Mouse (Mus musculus): ENCODE data around the gene Shb. TPM values are rescaled to one million over a fixed set of nuclear protein-coding genes. Genes with fewer than 3 reads are reported as not detected.

Shb gene
- polyA plus RNA-seq, 1 experiment from 2014 or later: 13.6 TPM

- Histone ChIP-seq H3K27me3 (no peaks in the 10 kb centered on the region), H3K4me3 (replicated peaks) (no peak overlapping the region), H3K9ac (no peak overlapping the region), H3K27ac (no peak overlapping the region), H3K4me2 (no peak overlapping the region), H3K9me3 (no peaks in the 10 kb centered on the region), H3K36me3 (replicated peaks) (peaks cover 26% of the 10 kb centered on the region), H3K4me1 (peaks cover 25% of the 10 kb centered on the region)
- WGBS: 86% methylated on average over 2 of the region's 2 CpGs
- no peak for ATAC-seq (ENCODE audit: low FRiP score)
Observed at GRCm38 (mm10) chr4:45457543-45457942, 74.7 kb downstream of the Shb start.

DNA sequence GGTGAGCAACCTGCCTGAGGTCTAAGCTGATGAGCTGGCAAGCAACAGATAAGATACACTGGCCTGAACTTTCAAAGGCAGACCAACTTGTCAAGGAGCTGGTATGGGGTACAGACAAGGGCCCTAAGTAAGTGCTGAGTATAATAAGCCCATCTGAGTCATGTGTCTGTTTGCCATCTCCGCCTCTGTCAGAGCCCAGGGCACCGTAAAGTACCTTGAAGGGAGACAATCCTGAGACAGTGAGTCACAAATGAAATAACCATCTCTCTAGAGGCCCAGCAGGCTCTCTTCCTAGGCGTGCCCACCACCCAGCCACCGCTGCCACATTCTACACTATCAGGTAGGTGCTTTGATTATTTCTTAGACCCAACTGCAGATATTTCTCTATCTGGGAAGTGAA lies 77.3 kb downstream of the Shb start:
- H3K27ac ChIP-seq: no peak overlapping the region
- 89% methylated on average over 4 of the region's 4 CpGs for WGBS
- peaks cover 23% of the 10 kb centered on the region for H3K4me1 ChIP-seq
- no peak overlapping the region for H3K4me3 ChIP-seq (replicated peaks)
- H3K9ac ChIP-seq: no peak overlapping the region
- H3K4me2 ChIP-seq: no peak overlapping the region
- H3K27me3 ChIP-seq: peaks cover 18% of the 10 kb centered on the region; the same call in 1 of the 2 replicates
- no peaks in the 10 kb centered on the region for H3K9me3 ChIP-seq
- no peak for ATAC-seq (ENCODE audit: low FRiP score)
- H3K36me3 ChIP-seq (replicated peaks): peaks cover 26% of the 10 kb centered on the region

DNA sequence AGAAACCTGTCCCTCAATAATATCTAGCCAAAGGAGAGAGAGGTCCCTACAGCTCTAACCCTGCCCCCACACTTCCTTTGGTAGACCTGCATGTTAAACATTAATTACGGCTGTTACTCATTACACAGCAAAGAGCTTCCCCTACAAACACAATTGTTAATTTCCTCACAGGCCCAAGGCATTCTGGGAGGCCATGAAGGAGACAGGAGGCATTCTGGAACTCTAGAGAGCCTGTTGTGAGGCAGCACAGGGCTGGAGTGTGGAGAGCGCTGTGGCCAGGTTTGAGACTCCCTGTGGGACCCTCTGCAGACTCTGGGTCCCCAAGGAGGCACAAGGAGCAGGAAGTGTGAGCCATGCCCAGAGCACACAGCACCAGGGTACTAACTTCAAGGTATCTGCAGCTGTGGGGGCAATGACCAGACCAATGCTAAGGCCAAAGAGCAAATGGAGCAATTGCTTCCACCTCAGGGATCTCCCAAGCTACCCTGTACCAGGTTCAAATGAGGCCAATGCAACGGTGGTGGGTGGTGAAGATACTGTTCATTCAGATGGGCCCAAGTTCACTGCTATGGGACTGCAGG lies 78.9 kb downstream of the Shb start:
- peaks cover 26% of the 10 kb centered on the region for H3K36me3 ChIP-seq (replicated peaks)
- no peak overlapping the region for H3K9ac ChIP-seq
- H3K4me2 ChIP-seq: no peak overlapping the region
- ATAC-seq (ENCODE audit: low FRiP score): no peak
- no peak overlapping the region for H3K4me3 ChIP-seq (replicated peaks)
- peaks cover 22% of the 10 kb centered on the region; the same call in 1 of the 2 replicates for H3K27me3 ChIP-seq
- WGBS: 60% methylated on average over 3 of the region's 3 CpGs
- H3K9me3 ChIP-seq: no peaks in the 10 kb centered on the region
- no peak overlapping the region for H3K27ac ChIP-seq
- H3K4me1 ChIP-seq: peaks cover 39% of the 10 kb centered on the region

DNA sequence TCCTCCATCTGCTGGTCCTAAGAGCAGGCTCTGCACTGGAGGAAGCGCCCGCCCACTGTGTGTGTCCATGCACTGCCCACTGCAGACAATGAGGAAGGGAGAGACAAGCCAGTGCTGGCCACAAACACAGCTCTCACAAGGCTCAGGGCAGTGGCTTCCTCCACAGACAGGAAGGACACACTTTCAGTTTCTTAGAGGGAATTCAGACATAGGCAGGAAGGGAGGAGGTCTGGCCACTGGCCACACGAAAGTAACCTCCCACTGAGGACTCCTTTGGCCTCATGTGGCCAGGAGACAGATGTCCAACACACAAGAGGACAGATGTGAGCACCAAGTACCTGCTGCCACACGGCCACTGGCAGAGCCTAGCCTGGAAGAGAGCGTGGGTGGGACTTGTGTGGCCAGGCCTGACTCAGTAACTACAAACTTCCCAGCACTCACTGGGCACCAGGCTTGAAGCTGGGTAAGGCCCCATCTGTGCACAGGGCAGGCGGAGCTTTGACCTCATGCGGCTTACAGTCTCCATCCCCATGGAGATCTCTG lies 79.6 kb downstream of the Shb start:
- peaks cover 40% of the 10 kb centered on the region for H3K4me1 ChIP-seq
- 85% methylated on average over 7 of the region's 7 CpGs for WGBS

DNA sequence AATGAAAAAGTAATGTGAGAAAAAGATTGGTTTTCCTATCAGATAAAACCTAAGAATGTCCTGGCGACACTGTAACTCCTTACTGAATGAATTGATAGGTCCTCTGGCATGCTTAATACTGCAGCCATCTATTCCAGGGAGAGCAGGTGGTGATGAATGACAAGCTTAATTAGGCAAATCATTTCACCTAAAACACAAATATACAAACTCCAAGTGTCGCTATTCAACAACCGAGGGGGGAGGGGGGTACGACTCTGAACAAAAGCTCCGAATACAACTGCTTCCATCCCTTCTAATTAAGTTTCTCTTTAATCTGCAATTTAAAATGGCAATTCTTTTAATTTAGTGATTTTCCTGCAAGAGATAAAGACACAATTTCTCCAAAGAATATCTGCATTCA lies 83.3 kb downstream of the Shb start:
- 18% methylated on average over 5 of the region's 5 CpGs for WGBS
- Histone ChIP-seq H3K9me3 (no peaks in the 10 kb centered on the region), H3K4me1 (peaks cover 41% of the 10 kb centered on the region), H3K27ac (0 out of 2 replicates have a peak overlapping the region, but pooled peaks have one; percentile 31), H3K27me3 (peaks cover 47% of the 10 kb centered on the region), H3K9ac (no peak overlapping the region), H3K4me3 (replicated peaks) (no peak overlapping the region), H3K4me2 (no peak overlapping the region), H3K36me3 (replicated peaks) (0 out of 2 replicates have a peak, but pooled peaks cover 19% of the 10 kb centered on the region)
- ATAC-seq (ENCODE audit: low FRiP score): peak; percentile 42; the same call in 1 of the 2 replicates

More for the DNA sequence above, 79.6 kb downstream of the Shb start:
- H3K9me3 ChIP-seq: no peaks in the 10 kb centered on the region
- peaks cover 21% of the 10 kb centered on the region for H3K36me3 ChIP-seq (replicated peaks)
- H3K9ac ChIP-seq: no peak overlapping the region
- no peak for ATAC-seq (ENCODE audit: low FRiP score)
- 0 out of 2 replicates have a peak overlapping the region, but pooled peaks have one; percentile 36 for H3K27ac ChIP-seq
- peaks cover 29% of the 10 kb centered on the region; the same call in 1 of the 2 replicates for H3K27me3 ChIP-seq
- H3K4me3 ChIP-seq (replicated peaks): no peak overlapping the region
- no peak overlapping the region for H3K4me2 ChIP-seq

GRCm38 (mm10) chr4:45448481-45448880 lies 83.8 kb downstream of the Shb start:
- no peak overlapping the region for H3K4me2 ChIP-seq
- no peak overlapping the region for H3K4me3 ChIP-seq (replicated peaks)
- WGBS: 83% methylated on average over 7 of the region's 7 CpGs
- 0 out of 2 replicates have a peak overlapping the region, but pooled peaks have one; percentile 31 for H3K27ac ChIP-seq
- no peaks in the 10 kb centered on the region for H3K9me3 ChIP-seq
- H3K36me3 ChIP-seq (replicated peaks): peaks cover 23% of the 10 kb centered on the region; the same call in 1 of the 2 replicates
- peaks cover 38% of the 10 kb centered on the region for H3K4me1 ChIP-seq
- H3K27me3 ChIP-seq: peaks cover 47% of the 10 kb centered on the region
- no peak overlapping the region for H3K9ac ChIP-seq
- ATAC-seq (ENCODE audit: low FRiP score): no peak

DNA sequence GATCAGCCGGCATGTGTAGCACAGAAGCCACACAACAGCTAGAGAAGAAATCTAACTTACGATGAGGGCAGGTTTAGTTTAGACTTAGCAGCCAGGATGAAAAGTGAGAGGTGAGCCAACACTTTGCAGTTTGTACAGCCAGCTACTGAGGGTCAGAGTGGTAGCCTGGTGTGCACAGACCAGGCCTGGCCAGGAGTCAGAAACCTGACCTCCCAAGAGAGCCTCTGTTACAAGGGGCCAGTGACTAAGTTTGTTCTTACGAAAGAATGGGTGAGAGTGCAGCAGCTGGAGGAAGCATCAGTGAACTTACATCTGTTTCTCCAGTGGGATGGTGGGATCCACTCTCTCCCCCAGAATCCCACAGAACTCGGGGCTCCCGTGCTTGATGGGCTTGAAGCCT lies 85.1 kb downstream of the Shb start:
- no peaks in the 10 kb centered on the region for H3K9me3 ChIP-seq
- no peak overlapping the region for H3K9ac ChIP-seq
- no peak for ATAC-seq (ENCODE audit: low FRiP score)
- H3K4me2 ChIP-seq: no peak overlapping the region
- H3K27ac ChIP-seq: no peak overlapping the region
- H3K27me3 ChIP-seq: peaks cover 47% of the 10 kb centered on the region
- 98% methylated on average over 5 of the region's 5 CpGs for WGBS
- H3K36me3 ChIP-seq (replicated peaks): peaks cover 30% of the 10 kb centered on the region; the same call in 1 of the 2 replicates
- no peak overlapping the region for H3K4me3 ChIP-seq (replicated peaks)
- peaks cover 33% of the 10 kb centered on the region for H3K4me1 ChIP-seq

DNA sequence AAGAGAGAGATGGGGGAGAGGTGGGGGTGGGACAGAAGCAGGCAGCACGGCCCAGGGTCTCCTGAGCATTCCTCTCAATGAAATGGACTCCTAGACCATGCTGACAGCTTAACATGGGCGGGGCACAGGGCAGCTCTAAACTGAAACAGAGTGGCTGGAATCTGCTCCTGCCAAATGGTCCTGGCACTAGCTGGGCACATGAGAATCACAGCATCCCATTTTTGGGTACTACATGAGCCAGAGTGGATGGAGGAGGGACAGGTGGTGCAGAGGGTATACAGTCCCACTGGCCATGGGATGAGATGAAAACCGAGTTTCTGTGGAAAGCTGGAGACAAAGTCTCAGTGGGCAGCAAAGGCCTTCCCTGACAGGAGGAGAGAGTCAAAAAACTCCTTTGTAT lies 87.0 kb downstream of the Shb start:
- H3K36me3 ChIP-seq (replicated peaks): peaks cover 35% of the 10 kb centered on the region
- H3K27ac ChIP-seq: no peak overlapping the region
- peaks cover 29% of the 10 kb centered on the region for H3K4me1 ChIP-seq
- no peak overlapping the region for H3K9ac ChIP-seq
- H3K4me2 ChIP-seq: no peak overlapping the region
- peaks cover 31% of the 10 kb centered on the region; the same call in 1 of the 2 replicates for H3K27me3 ChIP-seq
- ATAC-seq (ENCODE audit: low FRiP score): no peak
- WGBS: 59% methylated on average over 3 of the region's 3 CpGs
- H3K9me3 ChIP-seq: no peaks in the 10 kb centered on the region
- no peak overlapping the region for H3K4me3 ChIP-seq (replicated peaks)

DNA sequence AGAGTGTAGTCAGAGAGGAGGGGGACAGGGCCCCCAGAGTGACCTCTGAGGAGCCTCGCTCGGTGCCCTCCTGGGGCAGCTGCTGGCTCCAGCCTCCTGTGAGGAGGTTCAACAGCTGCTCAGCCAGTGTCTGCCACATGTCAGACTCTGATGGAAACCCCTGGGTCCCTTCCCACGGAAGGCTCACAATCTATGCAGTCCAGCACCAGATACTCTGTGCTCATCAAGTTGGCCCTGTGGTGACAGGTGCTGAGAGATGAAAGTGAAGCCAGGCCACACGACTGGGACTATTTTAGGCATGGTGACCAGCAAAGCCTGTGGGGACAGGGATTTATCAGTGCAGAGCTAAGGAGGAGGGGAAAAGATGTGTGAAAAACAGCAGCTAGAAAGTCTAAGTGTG lies 87.5 kb downstream of the Shb start:
- no peak for ATAC-seq (ENCODE audit: low FRiP score)
- Histone ChIP-seq H3K27ac (no peak overlapping the region), H3K4me2 (no peak overlapping the region), H3K27me3 (peaks cover 27% of the 10 kb centered on the region; the same call in 1 of the 2 replicates), H3K4me3 (replicated peaks) (no peak overlapping the region), H3K9me3 (no peaks in the 10 kb centered on the region), H3K36me3 (replicated peaks) (peaks cover 37% of the 10 kb centered on the region), H3K4me1 (peaks cover 25% of the 10 kb centered on the region), H3K9ac (no peak overlapping the region)
- 71% methylated on average over 4 of the region's 4 CpGs for WGBS

GRCm38 (mm10) chr4:45443652-45444051 lies 88.6 kb downstream of the Shb start:
- Histone ChIP-seq H3K9me3 (no peaks in the 10 kb centered on the region), H3K4me3 (replicated peaks) (no peak overlapping the region), H3K27me3 (peaks cover 26% of the 10 kb centered on the region; the same call in 1 of the 2 replicates), H3K4me1 (peaks cover 14% of the 10 kb centered on the region), H3K9ac (no peak overlapping the region), H3K4me2 (no peak overlapping the region), H3K27ac (no peak overlapping the region), H3K36me3 (replicated peaks) (peaks cover 37% of the 10 kb centered on the region)
- WGBS: 90% methylated on average over 7 of the region's 7 CpGs
- ATAC-seq (ENCODE audit: low FRiP score): no peak

DNA sequence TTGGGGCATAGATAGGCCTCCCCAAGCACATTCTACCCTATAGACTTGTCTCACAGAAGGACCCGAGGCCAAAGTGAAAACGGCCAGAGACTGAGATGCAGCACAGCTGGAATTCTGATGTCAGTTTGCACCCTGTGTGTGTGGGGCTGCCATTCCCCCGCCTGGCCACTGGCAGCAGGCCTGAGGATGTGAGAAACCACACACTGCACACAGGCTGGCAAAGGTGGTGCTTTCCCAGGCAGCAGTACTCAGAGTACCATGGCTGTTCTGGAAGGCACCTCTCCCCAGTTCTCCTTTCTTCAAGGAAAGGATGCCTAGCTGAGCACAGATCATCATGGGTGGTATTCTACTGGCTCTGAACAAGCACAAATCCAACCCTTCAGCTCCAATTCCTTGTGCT lies 90.0 kb downstream of the Shb start:
- no peak overlapping the region for H3K4me2 ChIP-seq
- H3K9ac ChIP-seq: no peak overlapping the region
- H3K4me1 ChIP-seq: peaks cover 16% of the 10 kb centered on the region
- H3K36me3 ChIP-seq (replicated peaks): peaks cover 32% of the 10 kb centered on the region
- H3K27me3 ChIP-seq: peaks cover 20% of the 10 kb centered on the region; the same call in 1 of the 2 replicates
- no peak overlapping the region for H3K27ac ChIP-seq
- WGBS: 67% methylated on average over 3 of the region's 3 CpGs
- H3K4me3 ChIP-seq (replicated peaks): no peak overlapping the region
- no peak for ATAC-seq (ENCODE audit: low FRiP score)
- H3K9me3 ChIP-seq: no peaks in the 10 kb centered on the region

DNA sequence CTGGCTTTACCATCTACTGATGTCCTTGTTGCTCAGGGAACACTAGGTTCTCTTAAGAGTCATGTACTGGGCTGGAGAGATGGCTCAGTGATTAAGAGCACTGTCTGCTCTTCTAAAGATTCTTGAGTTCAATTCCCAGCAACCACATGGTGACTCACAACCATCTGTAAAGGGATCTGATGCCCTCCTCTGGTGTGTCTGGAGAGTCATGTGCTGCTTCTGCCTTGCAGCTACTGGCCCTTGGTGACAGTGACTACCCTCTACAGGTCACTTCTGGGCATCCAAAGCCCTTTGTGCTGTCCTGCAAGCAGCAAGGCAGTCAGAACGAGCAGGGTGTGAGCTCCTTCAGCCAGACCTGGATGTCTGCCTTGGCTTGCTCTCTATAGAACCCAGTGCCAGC lies 90.5 kb downstream of the Shb start:
- H3K4me1 ChIP-seq: peaks cover 20% of the 10 kb centered on the region
- no peak overlapping the region for H3K4me3 ChIP-seq (replicated peaks)
- no peak for ATAC-seq (ENCODE audit: low FRiP score)
- H3K27ac ChIP-seq: no peak overlapping the region
- H3K27me3 ChIP-seq: peaks cover 16% of the 10 kb centered on the region; the same call in 1 of the 2 replicates
- H3K36me3 ChIP-seq (replicated peaks): peaks cover 30% of the 10 kb centered on the region
- WGBS: 62% methylated on average over 1 of the region's 1 CpGs
- H3K4me2 ChIP-seq: no peak overlapping the region
- no peak overlapping the region for H3K9ac ChIP-seq
- H3K9me3 ChIP-seq: no peaks in the 10 kb centered on the region

DNA sequence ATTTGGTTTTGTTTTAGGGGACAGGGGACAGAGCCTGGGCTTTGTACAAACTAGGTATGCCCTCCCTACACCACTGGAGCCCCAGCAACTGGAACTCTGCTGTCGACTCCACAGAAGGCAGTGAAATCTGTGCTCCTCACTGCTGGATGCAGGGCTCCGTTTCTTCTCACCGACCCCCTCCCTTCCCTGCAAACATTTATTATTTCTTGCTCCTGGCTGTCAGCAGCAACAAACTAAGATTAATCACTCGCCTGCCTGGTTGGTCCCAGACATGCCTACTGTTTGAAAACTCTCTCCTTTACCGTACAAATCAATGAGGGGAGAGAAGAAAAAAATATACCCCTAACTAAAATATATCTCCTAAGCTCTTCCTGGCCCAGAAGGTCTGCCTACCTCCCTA lies 93.0 kb downstream of the Shb start:
- H3K4me2 ChIP-seq: no peak overlapping the region
- WGBS: 67% methylated on average over 5 of the region's 5 CpGs
- H3K4me3 ChIP-seq (replicated peaks): no peak overlapping the region
- no peak overlapping the region for H3K9ac ChIP-seq
- peaks cover 21% of the 10 kb centered on the region for H3K36me3 ChIP-seq (replicated peaks)
- ATAC-seq (ENCODE audit: low FRiP score): no peak
- peaks cover 41% of the 10 kb centered on the region for H3K4me1 ChIP-seq
- H3K9me3 ChIP-seq: no peaks in the 10 kb centered on the region
- H3K27me3 ChIP-seq: 0 out of 2 replicates have a peak, but pooled peaks cover 3% of the 10 kb centered on the region
- no peak overlapping the region for H3K27ac ChIP-seq
